Mouse (Mus musculus): ENCODE data around the gene Ermard.
"Not testable (repeated sequence)": the region's sequence is repeated elsewhere in the genome, so short reads cannot be mapped to it uniquely, and the experiment has no call there.

Gene Ermard

GRCm38 (mm10) chr17:15041175-15041729, at the start of gene Ermard, which contains the start of the genes Tcte3 and Gm3448:
Gene Ermard, plus strand, starts transcription at chr17:15041208.
Gene Tcte3, minus strand, starts transcription at chr17:15041488.
Gene Gm3448, minus strand, starts transcription at chr17:15041537.
- DNase-seq (ENCODE audit: low read depth, low spot score): not testable (repeated sequence)

GRCm38 (mm10) chr17:14992522-14993138, 48.4 kb upstream of the Ermard start:
- not testable (repeated sequence) for DNase-seq (ENCODE audit: low read depth, low spot score)

- not testable (repeated sequence) for DNase-seq (ENCODE audit: low read depth, low spot score)
These were observed 47.7 kb upstream of the Ermard start for GRCm38 (mm10) chr17:14993139-14993832.

DNA sequence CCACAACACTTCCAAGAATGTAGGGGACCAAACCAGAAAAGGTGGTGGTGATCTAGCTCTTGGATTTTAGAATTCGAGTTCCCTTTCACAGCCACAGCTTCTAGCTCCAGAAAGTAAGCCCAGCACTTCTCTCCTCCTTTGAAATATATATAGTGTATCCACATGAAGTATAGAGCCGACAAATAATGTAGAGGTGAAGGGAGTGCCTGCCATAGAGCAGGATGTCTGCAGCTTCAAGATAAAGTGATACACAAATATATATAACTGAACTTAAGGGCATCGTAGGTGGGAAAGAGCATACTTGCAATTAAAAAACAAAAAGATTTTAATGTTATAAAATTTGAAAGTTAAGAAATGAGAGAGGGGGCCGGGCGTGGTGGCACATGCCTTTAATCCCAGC, 46.9 kb upstream of the Ermard start:
- not testable (repeated sequence) for DNase-seq (ENCODE audit: low read depth, low spot score)

- DNase-seq (ENCODE audit: low read depth, low spot score): not testable (repeated sequence)
These were observed 41.0 kb upstream of the Ermard start for GRCm38 (mm10) chr17:15000047-15000446.

- not testable (repeated sequence) for DNase-seq (ENCODE audit: low read depth, low spot score)
These were observed 31.9 kb upstream of the Ermard start for GRCm38 (mm10) chr17:15009088-15009487.

DNA sequence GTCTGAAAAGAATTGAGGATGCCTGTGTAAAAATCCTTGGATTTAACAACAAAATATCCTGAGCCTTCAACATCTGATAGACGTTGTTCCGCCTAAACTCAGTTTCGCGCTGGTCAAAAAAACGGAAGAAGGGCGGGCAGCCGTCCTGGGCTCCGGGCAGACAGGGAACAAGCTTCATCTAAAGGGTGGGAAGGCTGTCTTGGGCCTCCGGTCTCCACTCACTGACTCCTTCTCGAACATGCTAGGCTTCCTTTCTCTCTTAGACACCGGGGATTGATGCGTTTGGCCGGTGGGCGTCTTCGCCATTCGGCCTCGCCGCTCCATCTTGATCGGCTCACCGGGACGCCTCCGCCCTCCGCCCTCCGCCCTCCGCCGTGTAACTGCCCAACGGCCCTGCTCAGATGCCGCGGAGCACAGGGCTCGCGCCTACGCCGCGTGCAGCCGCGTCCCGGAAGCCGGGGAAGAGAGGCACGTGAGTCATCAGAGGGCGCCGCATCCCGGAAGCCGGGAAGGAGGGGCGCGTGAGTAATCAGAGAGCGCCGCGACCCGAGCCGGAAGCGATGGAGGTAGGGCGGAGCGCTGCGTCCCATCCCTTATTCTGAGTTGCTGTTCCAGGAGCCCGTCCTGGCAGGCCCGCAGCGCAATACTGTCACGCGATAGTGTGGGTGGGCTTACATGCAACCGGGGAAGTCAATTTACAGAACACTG, 31.1 kb upstream of the Ermard start, which contains the start of gene Gm3435:
TSS of gene Gm3435 (plus strand) at position 471 of the 708 bp plus-strand sequence.
- not testable (repeated sequence) for DNase-seq (ENCODE audit: low read depth, low spot score)

DNA sequence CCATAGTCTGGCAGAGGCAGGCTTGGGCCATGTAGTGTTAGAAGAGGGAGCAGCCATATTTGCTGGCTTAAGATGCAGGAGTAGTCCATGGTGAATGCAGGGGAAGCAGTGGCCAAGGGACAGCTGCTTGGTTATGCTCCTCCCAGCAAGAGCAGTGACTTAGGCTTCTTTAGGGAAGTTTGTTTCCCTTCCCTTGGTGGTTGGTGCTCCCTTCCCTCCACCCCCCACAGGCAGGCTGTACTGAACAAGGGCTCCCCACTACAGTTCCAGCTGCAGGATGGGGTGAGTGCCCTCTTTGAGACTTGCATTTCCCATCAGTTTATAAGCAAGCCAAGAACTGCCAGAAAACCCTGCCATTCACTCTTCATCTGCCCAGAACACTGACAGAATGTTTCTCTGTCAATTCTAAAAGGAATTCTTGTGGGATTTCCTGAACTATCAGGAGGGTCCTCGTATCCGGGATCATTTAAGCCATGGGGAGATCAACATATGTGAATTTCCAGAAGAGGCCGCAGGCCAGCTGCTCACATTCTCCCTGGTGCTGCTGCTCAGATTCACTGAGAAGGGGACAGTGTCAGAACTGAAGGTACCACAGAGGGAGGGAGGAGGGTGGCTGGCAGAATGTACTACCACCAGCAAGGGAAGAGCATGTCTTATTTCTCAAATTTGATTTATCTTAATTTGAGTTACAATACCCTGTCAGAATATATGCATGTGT, 19.3 kb upstream of the Ermard start:
- DNase-seq (ENCODE audit: low read depth, low spot score): not testable (repeated sequence)

DNA sequence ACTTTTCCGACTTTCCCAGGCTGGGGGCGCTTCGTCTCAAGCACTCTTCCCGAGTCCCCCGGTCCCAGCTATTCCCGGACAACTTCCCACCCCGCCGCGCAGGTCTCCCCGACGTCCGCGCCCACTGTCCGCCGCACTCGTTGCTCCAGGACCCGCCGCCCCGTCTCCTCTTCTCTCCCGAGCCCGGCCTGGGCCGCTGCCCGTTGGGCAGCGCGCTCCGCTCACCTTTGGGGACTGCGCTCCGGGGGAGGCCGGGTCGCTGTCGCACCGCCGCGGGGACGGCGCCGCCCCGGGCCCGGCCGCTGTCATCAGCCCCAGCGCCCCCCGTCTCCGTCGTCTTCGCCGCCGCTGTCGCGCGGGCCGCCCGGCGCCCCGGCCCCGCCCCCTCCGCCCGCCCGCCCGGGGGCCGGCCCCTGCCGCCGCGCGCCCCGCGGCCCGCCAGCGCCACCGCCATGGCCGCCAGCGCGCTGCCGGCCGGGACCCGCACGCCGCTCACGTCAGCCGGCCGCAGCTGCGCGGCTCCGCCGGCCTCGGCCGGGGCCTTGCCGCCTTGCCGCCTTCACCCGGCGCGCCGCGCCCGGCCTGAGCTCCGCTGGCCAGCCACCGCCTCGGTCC, 17.0 kb upstream of the Ermard start:
- DNase-seq (ENCODE audit: low read depth, low spot score): not testable (repeated sequence)

DNA sequence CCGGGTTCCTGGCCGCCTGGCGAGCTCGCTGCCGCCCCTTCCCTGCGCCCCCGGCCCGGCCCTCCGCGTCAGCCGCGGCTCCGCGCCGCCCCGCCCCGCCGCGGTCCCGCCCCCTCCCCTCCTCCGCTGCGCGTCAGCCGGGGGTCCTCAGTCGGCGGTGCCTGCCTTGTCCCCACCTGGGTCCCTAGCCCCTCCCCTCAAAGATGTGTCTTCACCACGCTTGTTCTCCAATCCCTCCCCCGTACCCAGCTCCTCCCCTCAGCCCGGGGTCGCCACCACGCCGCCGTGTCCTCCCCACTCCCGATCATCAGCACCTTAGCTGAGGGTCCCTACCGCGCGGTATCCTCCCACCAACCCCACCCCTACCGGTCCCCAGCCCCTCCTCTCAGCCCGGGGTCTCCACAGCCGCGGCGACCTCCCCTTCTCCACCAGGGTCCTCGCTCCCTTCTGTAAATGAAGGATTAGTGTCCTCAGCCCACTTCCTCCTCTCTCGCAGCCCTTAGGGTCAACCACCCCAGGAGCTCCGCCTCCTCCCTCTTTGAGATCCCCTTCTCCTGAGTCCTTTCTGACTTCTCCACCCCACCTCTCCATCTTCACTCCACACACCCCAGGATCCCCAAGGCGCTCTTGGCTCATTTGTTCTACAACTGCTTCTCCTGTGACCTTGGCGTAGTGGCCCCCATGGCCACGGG, 16.4 kb upstream of the Ermard start:
- DNase-seq (ENCODE audit: low read depth, low spot score): not testable (repeated sequence)

DNA sequence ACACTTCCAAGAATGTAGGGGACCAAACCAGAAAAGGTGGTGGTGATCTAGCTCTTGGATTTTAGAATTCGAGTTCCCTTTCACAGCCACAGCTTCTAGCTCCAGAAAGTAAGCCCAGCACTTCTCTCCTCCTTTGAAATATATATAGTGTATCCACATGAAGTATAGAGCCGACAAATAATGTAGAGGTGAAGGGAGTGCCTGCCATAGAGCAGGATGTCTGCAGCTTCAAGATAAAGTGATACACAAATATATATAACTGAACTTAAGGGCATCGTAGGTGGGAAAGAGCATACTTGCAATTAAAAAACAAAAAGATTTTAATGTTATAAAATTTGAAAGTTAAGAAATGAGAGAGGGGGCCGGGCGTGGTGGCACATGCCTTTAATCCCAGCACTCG, 15.5 kb upstream of the Ermard start:
- DNase-seq (ENCODE audit: low read depth, low spot score): not testable (repeated sequence)

- DNase-seq (ENCODE audit: low read depth, low spot score): not testable (repeated sequence)
These were observed 9.6 kb upstream of the Ermard start for GRCm38 (mm10) chr17:15031414-15031813.

GRCm38 (mm10) chr17:15040455-15040854, 553 bp upstream of the Ermard start:
- not testable (repeated sequence) for DNase-seq (ENCODE audit: low read depth, low spot score)

GRCm38 (mm10) chr17:15050338-15050737, 9.3 kb downstream of the Ermard start:
- DNase-seq (ENCODE audit: low read depth, low spot score): not testable (repeated sequence)

DNA sequence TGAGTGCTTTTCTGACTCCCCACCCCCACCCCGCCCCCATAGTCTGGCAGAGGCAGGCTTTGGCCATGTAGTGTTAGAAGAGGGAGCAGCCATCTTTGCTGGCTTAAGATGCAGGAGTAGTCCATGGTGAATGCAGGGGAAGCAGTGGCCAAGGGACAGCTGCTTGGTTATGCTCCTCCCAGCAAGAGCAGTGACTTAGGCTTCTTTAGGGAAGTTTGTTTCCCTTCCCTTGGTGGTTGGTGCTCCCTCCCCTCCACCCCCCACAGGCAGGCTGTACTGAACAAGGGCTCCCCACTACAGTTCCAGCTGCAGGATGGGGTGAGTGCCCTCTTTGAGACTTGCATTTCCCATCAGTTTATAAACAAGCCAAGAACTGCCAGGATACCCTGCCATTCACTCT, 11.8 kb downstream of the Ermard start:
- DNase-seq (ENCODE audit: low read depth, low spot score): not testable (repeated sequence)

- DNase-seq (ENCODE audit: low read depth, low spot score): not testable (repeated sequence)
These were observed 12.3 kb downstream of the Ermard start for GRCm38 (mm10) chr17:15053183-15053828.

DNA sequence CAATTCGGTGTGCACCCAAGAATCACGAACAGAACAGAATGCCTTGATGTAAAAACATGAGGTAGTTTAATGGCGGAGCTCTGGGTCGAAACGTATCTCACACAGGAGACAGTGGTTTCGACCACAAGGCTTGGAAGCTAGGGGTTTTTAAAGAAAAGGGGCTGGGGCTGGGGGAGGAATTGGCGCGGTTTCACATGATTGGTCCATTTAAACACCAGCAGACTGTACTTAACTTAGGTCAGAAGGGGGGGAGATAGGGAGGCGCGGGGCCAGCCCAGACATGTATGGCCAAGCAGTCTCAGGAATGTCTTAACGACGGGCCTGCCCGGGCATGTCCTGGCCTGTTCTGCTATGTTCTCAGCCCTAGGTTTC, 12.8 kb downstream of the Ermard start:
- DNase-seq (ENCODE audit: low read depth, low spot score): not testable (repeated sequence)

GRCm38 (mm10) chr17:15055925-15056324, 14.9 kb downstream of the Ermard start:
- no peak for DNase-seq (ENCODE audit: low read depth, low spot score)

- DNase-seq (ENCODE audit: low read depth, low spot score): no peak
These were observed 17.2 kb downstream of the Ermard start for GRCm38 (mm10) chr17:15058161-15058591.

DNA sequence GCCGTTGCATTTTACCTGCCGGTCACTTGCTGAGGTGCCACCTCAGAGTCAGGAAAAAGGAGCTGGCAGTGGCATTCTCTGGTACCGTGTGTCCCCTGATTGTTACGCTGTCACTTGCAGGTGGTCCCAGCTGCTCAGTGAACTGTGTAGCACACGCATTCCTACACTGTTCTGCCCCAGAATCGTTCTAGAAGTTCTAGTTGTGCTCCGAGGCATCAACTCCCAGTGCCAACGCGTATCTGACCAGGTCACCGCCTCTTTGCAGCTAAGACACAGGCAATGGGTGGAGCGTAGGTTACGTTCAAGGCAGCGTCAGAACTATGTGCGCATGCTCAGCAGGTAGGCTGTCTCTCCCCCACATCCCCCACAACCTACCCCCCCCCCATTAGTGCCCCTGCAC, 18.6 kb downstream of the Ermard start:
- DNase-seq (ENCODE audit: low read depth, low spot score): no peak
